Mouse (Mus musculus) myocyte (in vitro differentiated cells): ENCODE results near the gene Mrpl48. TPM values are rescaled to one million over a fixed set of nuclear protein-coding genes. Genes with fewer than 3 reads are reported as not detected.
"Not testable (repeated sequence)": the region's sequence is repeated elsewhere in the genome, so short reads cannot be mapped to it uniquely, and the experiment has no call there.

Experiments
- H3K27me3 ChIP-seq: one replicate; pipeline ENCODE4 v1.6.1; 2011; ENCODE audit not compliant: control insufficient read depth, insufficient read depth, insufficient read length
- H3K36me3 ChIP-seq: one replicate; pipeline ENCODE4 v1.6.1; 2011; ENCODE audit not compliant: control insufficient read depth, insufficient read depth
- H3K4me2 ChIP-seq: one replicate; pipeline ENCODE4 v1.6.1; 2011; ENCODE audit warnings: low read depth, control low read depth
- H3K4me3 ChIP-seq: one replicate; pipeline ENCODE4 v1.5.1; 2011; ENCODE audit warnings: mild to moderate bottlenecking, control low read depth, moderate library complexity
- H3K79me2 ChIP-seq: one replicate; pipeline ENCODE4 v1.6.1; 2011; ENCODE audit not compliant: control insufficient read depth, insufficient read depth
- H3ac ChIP-seq: one replicate; pipeline ENCODE4 v1.6.1; 2011; ENCODE audit not compliant: control insufficient read depth, insufficient read length
- CEBPB ChIP-seq: IDR thresholded peaks from 2 replicates; pipeline ENCODE4 v1.6.1; 2011; ENCODE audit warnings: mild to moderate bottlenecking, moderate library complexity; ENCODE audit not compliant: poor library complexity, insufficient read depth, severe bottlenecking
- E2F4 ChIP-seq: IDR thresholded peaks from one replicate; pipeline ENCODE4 v1.6.1; 2011; ENCODE audit warnings: mild to moderate bottlenecking, control low read depth, moderate library complexity; ENCODE audit not compliant: insufficient read depth
- MAX ChIP-seq: IDR thresholded peaks from one replicate; pipeline ENCODE4 v1.6.1; 2011; ENCODE audit warnings: low read depth, mild to moderate bottlenecking, control low read depth
- MYOD1 ChIP-seq, 3 experiments: IDR thresholded peaks; one replicate each; pipeline ENCODE4 v1.6.1; 2011; ENCODE audit warnings: control low read depth in 2 of 3, low read depth in 2 of 3, mild to moderate bottlenecking in 2 of 3, moderate library complexity in 1 of 3; ENCODE audit not compliant: insufficient read length in 2 of 3, control insufficient read depth in 1 of 3
- MYOG ChIP-seq, 3 experiments: IDR thresholded peaks; one replicate each; pipeline ENCODE4 v1.6.1; 2011; ENCODE audit warnings: control low read depth in 2 of 3, low read depth in 2 of 3, mild to moderate bottlenecking in 2 of 3; ENCODE audit not compliant: insufficient read length in 2 of 3, control insufficient read depth in 1 of 3, insufficient read depth in 1 of 3
- POLR2A ChIP-seq: IDR thresholded peaks from one replicate; pipeline ENCODE4 v1.6.1; 2011; ENCODE audit warnings: low read depth, mild to moderate bottlenecking, control low read depth, moderate library complexity; ENCODE audit not compliant: insufficient read length
- POLR2AphosphoS2 ChIP-seq: IDR thresholded peaks from one replicate; pipeline ENCODE4 v1.6.1; 2011; ENCODE audit warnings: low read depth, control low read depth; ENCODE audit not compliant: insufficient read length
- REST ChIP-seq: IDR thresholded peaks from one replicate; pipeline ENCODE4 v1.6.1; 2011; ENCODE audit warnings: mild to moderate bottlenecking, control low read depth, moderate library complexity; ENCODE audit not compliant: insufficient read depth, insufficient read length
- SRF ChIP-seq: IDR thresholded peaks from one replicate; pipeline ENCODE4 v1.6.1; 2011; ENCODE audit warnings: low read depth; ENCODE audit not compliant: control insufficient read depth, insufficient read length
- TCF12 ChIP-seq: IDR thresholded peaks from one replicate; pipeline ENCODE4 v1.6.1; 2011; ENCODE audit warnings: mild to moderate bottlenecking, control low read depth; ENCODE audit not compliant: poor library complexity, insufficient read depth, severe bottlenecking
- TCF3 ChIP-seq: IDR thresholded peaks from one replicate; pipeline ENCODE4 v1.6.1; 2011; ENCODE audit warnings: low read depth, control low read depth; ENCODE audit not compliant: insufficient read length
- USF1 ChIP-seq: IDR thresholded peaks from one replicate; pipeline ENCODE4 v1.6.1; 2011; ENCODE audit warnings: low read depth, mild to moderate bottlenecking, control low read depth, moderate library complexity
- polyA plus RNA-seq: library from polyadenylated mRNA; unstranded; fragments of >200 nt; fragmentation: generic; extraction: Trizol; gene quantifications from one replicate; pipeline ENCODE4 v1.2.1, GENCODE M21; 2012; ENCODE audit warnings: missing spikeins

Mrpl48 gene
- polyA plus RNA-seq, 1 experiment = 34.4 TPM

DNA sequence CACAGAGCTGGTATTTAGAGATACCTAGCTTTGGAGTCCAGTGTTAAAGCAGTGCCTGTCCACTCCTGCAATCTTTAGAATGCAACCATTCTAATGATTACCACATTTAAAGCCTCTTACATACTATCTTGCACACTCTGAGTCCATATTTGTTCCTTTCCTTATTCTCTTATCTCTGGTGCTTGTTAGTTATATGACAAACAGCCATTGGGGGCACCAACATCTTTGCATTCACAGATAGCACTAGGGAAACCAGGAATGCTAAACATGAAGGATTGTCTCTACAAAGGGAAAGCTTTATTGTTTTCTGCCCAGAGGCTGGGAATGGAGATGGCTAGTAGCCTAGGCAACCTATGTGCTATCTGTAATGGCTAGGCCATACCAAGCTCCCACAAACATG, 38.2 kb downstream of the Mrpl48 start:
- H3K79me2 ChIP-seq = no peaks in the 10 kb centered on the region
- TF ChIP-seq REST (no peak), SRF (no peak), USF1 (no peak), MYOG (IDR thresholded peaks at IDR 0.05; ENCODE audit: control insufficient read depth in 1 of 3, insufficient read depth in 1 of 3, insufficient read length in 2 of 3, low read depth in 2 of 3) (no peak), E2F4 (no peak), TCF3 (no peak), MYOD1 (IDR thresholded peaks at IDR 0.05; ENCODE audit: control insufficient read depth in 1 of 3, insufficient read length in 2 of 3, low read depth in 2 of 3) (no peak), TCF12 (no peak), CEBPB (no peak), MAX (no peak), POLR2A (no peak), POLR2AphosphoS2 (no peak)
- no peaks in the 10 kb centered on the region for H3K36me3 ChIP-seq
- no peak overlapping the region for H3K4me2 ChIP-seq
- no peak overlapping the region for H3K4me3 ChIP-seq
- no peaks in the 10 kb centered on the region for H3K27me3 ChIP-seq
- H3ac ChIP-seq = no peak overlapping the region

DNA sequence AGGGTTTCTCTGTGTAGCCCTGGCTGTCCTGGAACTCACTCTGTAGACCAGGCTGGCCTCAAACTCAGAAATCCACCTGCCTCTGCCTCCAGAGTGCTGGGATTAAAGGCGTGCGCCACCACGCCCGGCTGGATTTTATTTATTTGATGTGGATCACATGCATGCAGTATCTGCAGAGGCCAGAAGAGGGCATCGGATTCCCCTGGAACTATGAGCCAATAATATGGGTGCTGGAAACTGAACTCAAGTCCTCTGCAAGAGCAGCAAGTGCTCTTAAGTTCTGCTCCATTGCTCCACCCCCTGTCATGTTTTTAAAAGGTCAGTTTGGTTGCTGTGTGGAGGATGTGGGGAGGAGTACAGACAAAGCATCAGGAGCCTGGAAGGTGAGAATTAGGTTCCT, 40.9 kb downstream of the Mrpl48 start:
- not testable (repeated sequence) for H3K36me3 ChIP-seq, H3ac ChIP-seq, H3K27me3 ChIP-seq, H3K4me2 ChIP-seq, H3K79me2 ChIP-seq, H3K4me3 ChIP-seq

DNA sequence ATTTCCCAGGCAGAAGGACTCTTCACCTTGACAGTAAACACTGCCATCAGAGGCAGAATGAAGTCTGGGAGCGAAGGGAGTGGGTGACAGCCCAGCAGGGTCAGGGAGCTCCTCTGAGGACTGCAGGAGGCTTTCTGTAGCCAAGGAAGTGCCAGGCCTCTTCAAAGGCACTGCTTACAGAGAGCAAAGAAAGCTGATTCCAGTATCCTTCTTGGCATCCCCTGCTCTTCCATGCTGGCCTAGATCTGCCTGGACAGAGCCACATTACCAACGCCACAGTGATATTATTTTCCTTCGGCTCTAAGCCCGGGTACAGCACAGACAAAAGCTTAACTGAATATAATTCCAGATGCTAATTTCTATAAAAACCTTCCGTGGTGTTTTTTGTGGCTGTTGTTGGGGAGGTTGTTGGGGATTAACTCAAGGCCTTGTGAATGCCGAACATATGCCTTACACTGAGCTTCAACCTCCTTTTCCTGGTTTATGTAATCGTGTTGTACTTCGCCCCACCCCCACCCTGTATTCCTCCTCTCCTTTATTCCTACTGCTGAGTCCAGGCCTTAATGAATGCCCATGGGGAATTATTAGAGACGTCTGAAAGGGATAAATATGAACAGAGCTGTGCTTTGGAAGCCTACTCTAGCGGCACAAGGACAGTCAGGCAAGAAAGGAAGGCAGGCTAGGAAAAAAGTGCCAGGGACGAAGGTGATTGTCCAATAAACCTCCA, 46.1 kb downstream of the Mrpl48 start:
- no peaks in the 10 kb centered on the region for H3K79me2 ChIP-seq
- no peaks in the 10 kb centered on the region for H3K36me3 ChIP-seq
- H3K27me3 ChIP-seq = no peaks in the 10 kb centered on the region
- no peak for TF ChIP-seq POLR2AphosphoS2
- no peak for TF ChIP-seq CEBPB
- TF ChIP-seq TCF12 = no peak
- TF ChIP-seq REST = no peak
- TF ChIP-seq SRF = no peak
- TF ChIP-seq USF1 = no peak
- no peak for TF ChIP-seq MAX
- TF ChIP-seq POLR2A = no peak
- no peak for TF ChIP-seq E2F4
- TF ChIP-seq MYOD1 (IDR thresholded peaks at IDR 0.05; ENCODE audit: control insufficient read depth in 1 of 3, insufficient read length in 2 of 3, low read depth in 2 of 3) = no peak
- H3K4me2 ChIP-seq = no peak overlapping the region
- no peak overlapping the region for H3ac ChIP-seq
- no peak overlapping the region for H3K4me3 ChIP-seq

GRCm38 (mm10) chr7:100559331-100559730, 48.8 kb downstream of the Mrpl48 start:
- H3K4me2 ChIP-seq = no peak overlapping the region
- no peaks in the 10 kb centered on the region for H3K27me3 ChIP-seq
- H3K36me3 ChIP-seq = no peaks in the 10 kb centered on the region
- H3ac ChIP-seq = no peak overlapping the region
- TF ChIP-seq CEBPB (no peak), TCF12 (no peak), MYOG (IDR thresholded peaks at IDR 0.05; ENCODE audit: control insufficient read depth in 1 of 3, insufficient read depth in 1 of 3, insufficient read length in 2 of 3, low read depth in 2 of 3) (no peak), POLR2AphosphoS2 (no peak)
- no peak overlapping the region for H3K4me3 ChIP-seq
- H3K79me2 ChIP-seq = no peaks in the 10 kb centered on the region

GRCm38 (mm10) chr7:100557241-100557640, 50.9 kb downstream of the Mrpl48 start:
- Histone ChIP-seq H3K79me2 (no peaks in the 10 kb centered on the region), H3ac (no peak overlapping the region), H3K36me3 (no peaks in the 10 kb centered on the region), H3K4me3 (no peak overlapping the region), H3K27me3 (no peaks in the 10 kb centered on the region), H3K4me2 (no peak overlapping the region)
- peak in 1 of 3 experiments; percentile 43 for TF ChIP-seq MYOG (IDR thresholded peaks at IDR 0.05; ENCODE audit: control insufficient read depth in 1 of 3, insufficient read depth in 1 of 3, insufficient read length in 2 of 3, low read depth in 2 of 3)
- TF ChIP-seq MAX = no peak
